Mouse (Mus musculus): ENCODE data around the gene Zfp784.
"Not testable (repeated sequence)": the region's sequence is repeated elsewhere in the genome, so short reads cannot be mapped to it uniquely, and the experiment has no call there.

Gene Zfp784

DNA sequence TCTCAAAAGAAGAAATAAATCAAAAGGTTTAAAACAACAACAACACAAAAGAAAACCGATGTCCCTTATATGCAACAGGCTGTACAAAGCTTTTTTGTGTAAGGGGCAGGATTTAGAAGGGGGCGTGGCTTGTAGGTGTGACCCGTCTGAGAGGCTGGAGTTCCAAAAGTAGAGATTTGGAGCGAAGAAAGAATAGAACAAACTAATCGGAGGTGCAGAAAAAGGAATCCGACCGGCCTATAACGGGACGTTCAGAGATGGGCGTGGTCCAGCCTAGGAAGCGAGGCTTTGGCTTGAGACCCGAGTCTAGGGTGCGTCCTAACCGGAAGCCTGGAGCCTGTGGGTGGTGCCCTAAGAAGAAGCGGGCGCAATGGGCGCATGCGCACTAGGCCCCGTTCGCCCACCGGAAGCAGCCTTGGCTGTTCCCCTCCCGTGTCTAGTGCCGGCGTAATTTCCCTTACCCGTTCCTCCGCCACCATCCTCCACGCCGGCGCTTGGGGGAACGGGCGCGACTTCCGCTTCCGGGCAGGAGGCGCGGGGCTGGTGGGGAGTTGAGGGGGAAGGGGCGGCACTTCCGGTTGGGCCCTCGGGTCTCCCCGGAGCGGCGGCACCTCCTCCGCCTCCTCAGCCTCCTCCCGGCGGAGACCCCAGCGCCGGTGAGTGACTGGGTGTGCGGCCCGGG is 18.1 kb downstream of the Zfp784 start, which contains the start of the genes Zfp865 and Ccdc106:
Gene Zfp865 (plus strand): TSS at position 377 of the 682 bp plus-strand sequence.
Gene Ccdc106 (plus strand): TSS at position 554 of the 682 bp plus-strand sequence.
- DNase-seq, result peak; percentile 99 to 100

DNA sequence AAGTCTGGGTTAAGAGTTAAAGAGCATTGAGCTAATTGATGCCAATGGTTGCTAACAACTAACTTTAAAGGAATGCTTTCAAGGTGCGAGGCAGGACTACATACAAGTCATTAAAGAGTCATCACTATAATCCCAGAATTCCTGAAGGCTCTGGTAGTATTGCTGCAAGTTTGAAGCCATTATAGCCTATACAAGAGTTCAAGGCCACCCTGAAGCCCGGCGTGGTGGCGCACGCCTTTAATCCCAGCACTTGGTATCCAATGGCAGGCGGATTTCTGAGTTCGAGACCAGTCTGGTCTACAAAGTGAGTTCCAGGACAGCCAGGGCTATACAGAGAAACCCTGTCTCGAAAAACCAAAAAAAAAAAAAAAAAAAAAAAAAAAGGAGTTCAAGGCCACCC is 18.7 kb downstream of the Zfp784 start:
- not testable (repeated sequence) for DNase-seq

DNA sequence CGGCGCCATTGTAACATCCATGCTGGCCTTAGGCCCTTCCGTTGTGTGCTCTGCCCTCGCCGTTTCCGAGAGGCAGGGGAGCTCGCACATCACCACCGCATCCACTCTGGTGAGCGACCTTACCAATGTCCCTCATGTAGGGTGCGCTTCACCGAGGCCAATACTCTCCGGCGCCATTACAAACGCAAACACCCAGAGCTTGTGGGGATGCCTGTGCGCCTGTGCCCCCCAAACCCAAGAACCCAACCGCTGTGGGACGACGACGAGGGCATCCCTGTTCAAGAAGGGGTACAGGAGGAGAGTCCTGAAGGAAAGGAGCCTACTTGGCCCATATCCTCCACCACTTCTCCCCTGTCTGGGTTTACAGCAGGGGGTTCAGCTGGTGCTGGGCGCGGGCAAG is 20.3 kb downstream of the Zfp784 start:
- no peak for DNase-seq

DNA sequence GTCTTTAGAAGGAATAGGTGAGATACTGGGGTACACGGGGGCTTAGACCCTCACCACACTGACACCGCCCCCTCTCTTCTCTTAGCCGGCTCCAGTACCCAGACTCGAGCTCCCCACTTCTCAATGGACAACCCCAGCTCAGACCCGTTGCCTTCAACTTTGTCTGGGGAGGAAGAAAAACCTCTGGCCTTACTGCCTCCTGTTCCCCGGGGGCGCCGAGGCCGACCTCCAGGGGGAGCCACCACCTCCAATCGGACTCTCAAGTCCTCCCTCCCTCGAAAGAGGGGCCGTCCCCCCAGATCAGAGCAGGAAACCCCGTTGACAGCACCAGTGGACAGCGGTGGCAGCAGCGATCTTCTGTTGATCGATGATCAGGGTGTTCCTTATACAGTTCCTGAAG is 20.9 kb downstream of the Zfp784 start:
- peak in 1 of 2 experiments; percentile 40 for DNase-seq

- no peak for DNase-seq
These were observed 21.3 kb downstream of the Zfp784 start for GRCm38 (mm10) chr7:5016920-5017319.

DNA sequence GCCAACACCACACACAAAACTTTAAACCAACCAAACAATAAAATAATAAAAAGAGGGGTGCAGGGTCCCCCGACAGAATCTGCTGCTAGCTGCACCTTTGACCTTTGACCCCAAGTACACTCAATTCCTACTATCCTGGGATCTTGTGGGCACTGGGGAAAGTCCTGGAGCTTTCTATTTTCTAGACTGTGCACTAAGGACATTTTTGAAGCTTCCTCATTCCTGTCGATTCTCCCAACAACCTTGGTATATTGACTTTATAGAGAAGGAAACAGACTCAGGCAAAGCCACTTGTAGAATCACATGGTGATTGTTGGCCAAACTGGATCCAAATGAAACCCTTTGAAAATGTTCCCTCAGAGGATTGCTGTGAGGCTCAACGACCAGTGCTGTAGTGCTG is 22.2 kb downstream of the Zfp784 start:
- DNase-seq, result no peak

GRCm38 (mm10) chr7:5015118-5016001 is 22.9 kb downstream of the Zfp784 start, which contains the start of gene Gm44973:
Gm44973 (plus strand) TSS chr7:5015496.
- peak; percentile 96 to 98 for DNase-seq

GRCm38 (mm10) chr7:5014251-5015117 is 23.8 kb downstream of the Zfp784 start, which contains the start of the genes Zfp524 and Fiz1:
Zfp524 (plus strand) TSS chr7:5014415.
Fiz1 (minus strand) TSS chr7:5014697.
- peak; percentile 97 to 98 for DNase-seq

GRCm38 (mm10) chr7:5012681-5013513 is 25.3 kb downstream of the Zfp784 start:
- no peak for DNase-seq

DNA sequence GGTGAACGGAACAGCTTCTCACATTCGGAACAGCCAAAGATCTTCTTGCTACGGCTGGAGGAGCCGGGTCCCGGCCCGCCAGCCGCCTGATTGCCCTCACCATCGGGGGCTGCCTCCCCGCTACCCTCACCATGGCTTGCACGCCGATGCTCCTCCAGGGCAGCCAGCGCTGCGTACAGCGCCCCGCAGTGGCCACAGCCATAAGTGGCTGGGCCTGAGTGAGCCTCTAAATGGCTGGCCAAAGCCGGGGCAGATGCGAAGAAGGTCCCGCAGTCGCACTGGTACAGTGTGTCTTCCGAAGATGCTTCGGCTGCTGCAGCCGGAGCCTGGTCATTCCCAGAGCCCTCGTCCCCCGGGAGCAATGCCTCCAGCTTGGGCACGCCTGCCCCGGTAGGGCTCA is 30.0 kb downstream of the Zfp784 start:
- DNase-seq, result no peak

DNA sequence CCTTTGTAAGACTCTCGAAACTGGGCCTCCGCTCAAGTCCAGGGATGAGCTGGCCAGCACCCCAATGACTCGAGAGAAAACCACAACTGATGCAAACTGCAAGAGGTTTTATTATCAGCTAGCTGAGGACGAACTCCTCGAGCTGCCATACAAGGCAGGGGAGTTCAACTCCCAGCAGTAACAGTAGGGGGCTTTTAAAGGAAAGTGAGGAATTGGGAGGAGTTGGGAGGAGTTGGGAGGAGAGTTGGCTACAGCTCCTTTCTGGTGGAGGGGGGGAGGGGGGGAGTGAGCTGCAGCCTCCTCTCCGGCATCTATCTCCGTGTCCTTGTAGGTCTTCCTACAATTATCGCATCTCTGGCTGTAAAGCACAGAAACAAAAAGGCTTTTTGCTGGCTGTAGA is 35.4 kb downstream of the Zfp784 start:
- not testable (repeated sequence) for DNase-seq

GRCm38 (mm10) chr7:4999876-5000275 is 38.4 kb downstream of the Zfp784 start:
- peak; percentile 43 to 45 for DNase-seq

DNA sequence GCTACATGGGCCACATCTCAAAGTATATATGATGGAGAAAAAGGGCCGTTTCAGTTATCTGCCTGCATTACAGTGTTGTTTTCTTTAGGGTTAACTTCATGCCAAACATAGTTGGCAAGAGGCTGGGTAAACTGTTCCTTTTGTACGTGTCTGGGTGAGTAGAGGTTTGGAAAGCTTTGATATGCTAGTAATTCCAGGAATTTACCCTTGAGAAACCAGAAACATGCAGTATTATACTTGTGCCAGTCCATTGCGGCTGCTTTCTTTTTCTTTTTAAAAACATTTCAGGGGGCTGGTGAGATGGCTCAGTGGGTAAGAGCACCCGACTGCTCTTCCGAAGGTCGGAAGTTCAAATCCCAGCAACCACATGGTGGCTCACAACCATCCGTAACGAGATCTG is 41.3 kb downstream of the Zfp784 start:
- DNase-seq, result no peak

DNA sequence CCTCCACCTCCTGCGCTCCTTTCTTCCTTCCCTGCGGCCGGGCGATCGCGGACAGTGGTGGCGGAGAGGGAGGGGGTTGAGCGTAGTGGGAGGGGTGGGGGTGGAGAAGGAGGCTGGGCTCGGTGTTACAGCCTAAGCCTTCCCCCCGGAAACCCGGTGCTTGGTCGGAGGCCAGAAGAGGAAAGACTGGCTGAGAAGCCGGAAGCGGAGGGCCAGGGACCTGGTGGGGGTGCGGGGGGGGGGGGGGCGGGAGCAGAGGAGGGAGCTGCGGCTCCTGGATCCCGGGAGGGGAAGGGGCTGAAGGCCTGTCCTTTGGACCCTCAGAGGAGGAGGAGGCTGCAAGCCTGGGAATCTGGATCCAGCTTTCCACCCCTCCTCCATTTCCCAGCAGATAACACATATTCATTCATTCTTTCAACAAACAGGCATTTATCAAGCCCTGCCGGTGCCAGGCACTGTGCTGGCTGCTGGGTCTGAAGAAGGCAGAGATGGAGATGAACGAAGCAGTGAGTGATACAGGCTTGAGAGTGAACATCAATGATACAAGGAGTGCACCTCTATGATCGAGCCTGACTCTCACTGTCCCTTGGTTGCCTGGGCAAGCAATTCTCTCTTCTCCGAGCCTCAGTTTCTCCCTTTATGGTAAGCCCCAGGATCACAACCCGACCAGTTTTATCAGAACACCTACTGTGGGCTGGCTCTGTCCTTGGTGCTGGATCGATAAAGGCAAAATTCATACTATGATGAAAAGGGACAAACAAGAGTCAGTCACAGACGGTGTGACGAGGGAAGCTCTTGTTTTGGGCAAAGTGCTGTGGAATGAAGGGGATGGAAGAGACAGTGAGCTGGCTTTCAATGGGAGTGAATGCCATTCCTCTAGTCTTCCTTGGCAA is 42.0 kb downstream of the Zfp784 start, which contains the start of gene Zfp579:
Gene Zfp579 (minus strand): TSS at position 156 of the 893 bp plus-strand sequence.
- peak; percentile 93 to 95 for DNase-seq

- no peak for DNase-seq
These were observed 42.8 kb downstream of the Zfp784 start for GRCm38 (mm10) chr7:4995268-4996002.

- peak in 1 of 2 experiments; percentile 41 for DNase-seq
These were observed 44.1 kb downstream of the Zfp784 start for GRCm38 (mm10) chr7:4993999-4994788.

DNA sequence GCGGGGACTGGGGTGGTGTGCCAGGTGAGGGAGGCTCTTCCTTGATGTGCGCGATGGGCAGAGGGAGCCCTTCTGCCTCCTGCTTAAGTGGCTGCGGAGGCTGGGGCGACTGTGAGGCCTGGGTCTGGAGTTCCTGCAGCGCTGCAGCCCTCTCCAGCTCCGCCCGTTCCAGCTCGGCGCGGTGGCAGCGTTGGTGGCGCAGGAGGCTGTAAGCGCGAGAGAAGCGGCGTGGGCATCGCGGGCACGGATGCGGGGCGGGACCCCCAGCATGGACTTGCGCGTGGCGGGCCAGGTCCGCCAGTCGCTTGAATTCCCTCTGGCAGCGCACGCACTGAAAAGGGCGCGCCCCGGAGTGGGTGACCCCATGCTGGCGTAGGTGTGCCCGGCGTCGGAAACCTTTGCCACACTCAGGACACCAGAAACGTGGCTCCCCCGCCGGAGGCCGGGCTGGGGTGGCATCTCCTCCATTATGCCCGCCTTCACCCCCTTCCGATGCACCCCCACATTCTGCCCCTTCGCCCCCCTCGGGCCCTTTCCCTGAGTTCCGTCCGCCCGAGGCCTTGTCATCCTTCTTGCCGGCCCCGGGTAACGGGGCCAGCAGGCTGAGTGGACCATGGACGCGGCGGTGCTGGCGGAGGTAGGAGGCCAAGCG is 44.8 kb downstream of the Zfp784 start:
- no peak for DNase-seq

- no peak for DNase-seq
These were observed 50.0 kb downstream of the Zfp784 start for GRCm38 (mm10) chr7:4988250-4988649.
